Mouse (Mus musculus) olfactory bulb, adult 2 months (tissue): ENCODE data around the gene Gm17428.
A peak's percentile ranks its signal among the peaks of the same experiment; 100 is the strongest.

Source experiments
- CTCF ChIP-seq: fragments of 200-500 bp; IDR thresholded peaks from 2 replicates; pipeline ENCODE4 v1.5.1; 2012; ENCODE audit warnings: low read depth, mild to moderate bottlenecking, low read length, moderate library complexity; ENCODE audit not compliant: insufficient read depth
- POLR2A ChIP-seq: fragments of 200-500 bp; IDR thresholded peaks from 2 replicates; pipeline ENCODE4 v1.6.1; 2012; ENCODE audit warnings: mild to moderate bottlenecking, low read depth, low read length, moderate library complexity; ENCODE audit not compliant: insufficient read depth

DNA sequence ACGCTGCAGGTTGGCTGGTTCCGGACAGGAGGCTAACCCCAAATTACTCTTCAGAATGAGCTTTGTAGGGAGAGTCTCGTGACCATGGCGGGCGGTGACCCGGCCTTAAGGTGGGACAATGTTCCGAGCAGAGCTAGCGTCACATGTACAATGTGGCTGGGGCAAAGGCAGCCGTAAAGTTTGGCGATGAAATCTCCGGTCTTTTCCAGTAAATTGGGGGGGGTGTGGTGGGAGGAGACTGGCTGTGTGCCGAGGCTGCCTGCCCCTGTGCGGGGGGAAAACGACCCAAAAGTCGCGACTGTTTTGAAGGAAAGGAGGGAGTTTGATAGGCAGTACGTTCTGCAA lies 39.0 kb downstream of the Gm17428 start:
- TF ChIP-seq CTCF (0 out of 2 replicates have a peak, but pooled peaks have one; percentile 11), POLR2A (no peak)
